Mouse (Mus musculus) kidney, postnatal 0 days (tissue): ENCODE measurements around the gene Atxn2. TPM values are rescaled to one million over a fixed set of nuclear protein-coding genes. Genes with fewer than 3 reads are reported as not detected.

Experiments
- ATAC-seq: fragments of 200-750 bp; cut with Nextera tagmentation; replicated peaks from 2 replicates; pipeline ENCODE4 v1.8.0; 2017; ENCODE audit warnings: low read depth, moderate number of reproducible peaks, moderate TSS enrichment, moderate library complexity; ENCODE audit not compliant: low FRiP score
- DNase-seq: peaks from one replicate; pipeline ENCODE4 v3.0.0-alpha.2; 2016; ENCODE audit warnings: low spot score
- H3K27ac ChIP-seq: fragments of 300-500 bp; sonication (generic); 2 replicates; pipeline ENCODE4 v1.5.1; 2014; ENCODE audit warnings: mild to moderate bottlenecking
- H3K27me3 ChIP-seq: fragments of 300-500 bp; sonication (generic); 2 replicates; pipeline ENCODE4 v1.6.1; 2014; ENCODE audit warnings: low read length, mixed read lengths; ENCODE audit not compliant: insufficient read depth
- H3K36me3 ChIP-seq: fragments of 300-500 bp; sonication (generic); 2 replicates; pipeline ENCODE4 v1.6.1; 2014; ENCODE audit warnings: low read length, mixed read lengths; ENCODE audit not compliant: insufficient read depth
- H3K4me1 ChIP-seq: fragments of 300-500 bp; sonication (generic); replicated peaks from 2 replicates; pipeline ENCODE4 v1.6.1; 2014; ENCODE audit warnings: antibody characterized with exemption, low read length, mixed read lengths; ENCODE audit not compliant: insufficient read depth
- H3K4me2 ChIP-seq: fragments of 300-500 bp; sonication (generic); 2 replicates; pipeline ENCODE4 v1.6.1; 2014; ENCODE audit warnings: mild to moderate bottlenecking, low read length, moderate library complexity, mixed read lengths
- H3K4me3 ChIP-seq: fragments of 300-500 bp; sonication (generic); replicated peaks from 2 replicates; pipeline ENCODE4 v1.5.1; 2014; ENCODE audit warnings: low read depth, low read length
- H3K9ac ChIP-seq: fragments of 300-500 bp; sonication (generic); 2 replicates; pipeline ENCODE4 v1.6.1; 2014; ENCODE audit warnings: low read depth, low read length
- H3K9me3 ChIP-seq: fragments of 300-500 bp; sonication (generic); replicated peaks from 2 replicates; pipeline ENCODE4 v1.6.1; 2016; ENCODE audit warnings: low read length, inconsistent platforms, mixed read lengths
- CTCF ChIP-seq: IDR thresholded peaks from 2 replicates; pipeline ENCODE4 v1.5.1; 2016; ENCODE audit warnings: antibody characterized with exemption, low read depth, mild to moderate bottlenecking, moderate library complexity
- WGBS: fragments of 180-500 bp; shearing (Covaris S2); extraction: QIAGEN DNeasy Blood & Tissue Kit; methylation state at CpG from one replicate; pipeline ENCODE4 v1.1.7; 2014; 5-methylcytosine and 5-hydroxymethylcytosine counted together
- polyA plus RNA-seq: library from polyadenylated mRNA; unstranded; fragments of >200 nt; fragmentation: Nextera tagmentation; extraction: Ambion mirVana; gene quantifications from 2 replicates; pipeline ENCODE4 v1.2.1, GENCODE M21; 2015

Gene Atxn2
- polyA plus RNA-seq, 1 experiment from 2014 or later, result 68.5 TPM

- Histone ChIP-seq H3K4me1 (no peaks in the 10 kb centered on the region), H3K4me2 (no peak overlapping the region), H3K27me3 (no peaks in the 10 kb centered on the region), H3K9ac (no peak overlapping the region), H3K4me3 (no peak overlapping the region), H3K36me3 (no peaks in the 10 kb centered on the region), H3K9me3 (no peaks in the 10 kb centered on the region), H3K27ac (no peak overlapping the region)
- ATAC-seq, result no peak
- WGBS, result 71% methylated on average over 4 of the region's 4 CpGs
- DNase-seq, result no peak
- no peak for TF ChIP-seq CTCF
These were observed 18.2 kb upstream of the Atxn2 start for GRCm38 (mm10) chr5:121692897-121693296.

- Histone ChIP-seq H3K4me3 (no peak overlapping the region), H3K36me3 (no peaks in the 10 kb centered on the region)
- no peak for DNase-seq
These were observed 14.4 kb upstream of the Atxn2 start for GRCm38 (mm10) chr5:121696761-121697160.

GRCm38 (mm10) chr5:121699891-121700290 is 11.2 kb upstream of the Atxn2 start:
- no peak for TF ChIP-seq CTCF
- H3K4me2 ChIP-seq, result no peak overlapping the region
- DNase-seq, result no peak
- WGBS, result 42% methylated on average over 5 of the region's 5 CpGs
- H3K27me3 ChIP-seq, result no peaks in the 10 kb centered on the region
- no peak overlapping the region for H3K9ac ChIP-seq
- no peaks in the 10 kb centered on the region for H3K9me3 ChIP-seq
- ATAC-seq, result no peak
- no peak overlapping the region for H3K27ac ChIP-seq
- H3K4me3 ChIP-seq, result no peak overlapping the region
- H3K4me1 ChIP-seq, result peaks cover 4% of the 10 kb centered on the region; the same call in 1 of the 2 replicates
- H3K36me3 ChIP-seq, result no peaks in the 10 kb centered on the region

More at GRCm38 (mm10) chr5:121696761-121697160, 14.4 kb upstream of the Atxn2 start:
- no peak overlapping the region for H3K27ac ChIP-seq
- no peak for TF ChIP-seq CTCF
- no peaks in the 10 kb centered on the region for H3K27me3 ChIP-seq
- peaks cover 4% of the 10 kb centered on the region; the same call in 1 of the 2 replicates for H3K4me1 ChIP-seq
- H3K9ac ChIP-seq, result no peak overlapping the region
- ATAC-seq, result no peak
- H3K9me3 ChIP-seq, result no peaks in the 10 kb centered on the region
- 70% methylated on average over 6 of the region's 6 CpGs for WGBS
- H3K4me2 ChIP-seq, result no peak overlapping the region

GRCm38 (mm10) chr5:121700496-121700895 is 10.6 kb upstream of the Atxn2 start:
- WGBS, result 17% methylated on average over 11 of the region's 11 CpGs
- Histone ChIP-seq H3K4me2 (peak overlapping the region; percentile 34; the same call in 1 of the 2 replicates), H3K36me3 (no peaks in the 10 kb centered on the region), H3K9me3 (no peaks in the 10 kb centered on the region), H3K27ac (no peak overlapping the region), H3K4me1 (peaks cover 4% of the 10 kb centered on the region; the same call in 1 of the 2 replicates), H3K27me3 (no peaks in the 10 kb centered on the region), H3K9ac (0 out of 2 replicates have a peak overlapping the region, but pooled peaks have one; percentile 23), H3K4me3 (no peak overlapping the region)
- ATAC-seq, result no peak
- no peak for TF ChIP-seq CTCF
- DNase-seq, result no peak

GRCm38 (mm10) chr5:121701111-121701769 is 9.9 kb upstream of the Atxn2 start:
- no peak overlapping the region for H3K4me3 ChIP-seq
- H3K9ac ChIP-seq, result no peak overlapping the region
- WGBS, result 61% methylated on average over 8 of the region's 8 CpGs
- no peak for DNase-seq
- TF ChIP-seq CTCF, result no peak
- H3K9me3 ChIP-seq, result no peaks in the 10 kb centered on the region
- H3K4me1 ChIP-seq, result peaks cover 4% of the 10 kb centered on the region; the same call in 1 of the 2 replicates
- no peak for ATAC-seq
- no peak overlapping the region for H3K4me2 ChIP-seq
- H3K27ac ChIP-seq, result no peak overlapping the region
- H3K27me3 ChIP-seq, result no peaks in the 10 kb centered on the region
- no peaks in the 10 kb centered on the region for H3K36me3 ChIP-seq

- Histone ChIP-seq H3K4me2 (no peak overlapping the region), H3K4me1 (peaks cover 4% of the 10 kb centered on the region; the same call in 1 of the 2 replicates), H3K9ac (no peak overlapping the region), H3K4me3 (no peak overlapping the region), H3K27me3 (no peaks in the 10 kb centered on the region), H3K9me3 (no peaks in the 10 kb centered on the region), H3K27ac (no peak overlapping the region), H3K36me3 (no peaks in the 10 kb centered on the region)
- ATAC-seq (no peak), DNase-seq (no peak)
- no peak for TF ChIP-seq CTCF
- WGBS, result 42% methylated on average over 1 of the region's 1 CpGs
These were observed 7.8 kb upstream of the Atxn2 start for GRCm38 (mm10) chr5:121703341-121703740.
